24 mouse cellular contexts compared by ENCODE assay signal in the genomic region with DNA sequence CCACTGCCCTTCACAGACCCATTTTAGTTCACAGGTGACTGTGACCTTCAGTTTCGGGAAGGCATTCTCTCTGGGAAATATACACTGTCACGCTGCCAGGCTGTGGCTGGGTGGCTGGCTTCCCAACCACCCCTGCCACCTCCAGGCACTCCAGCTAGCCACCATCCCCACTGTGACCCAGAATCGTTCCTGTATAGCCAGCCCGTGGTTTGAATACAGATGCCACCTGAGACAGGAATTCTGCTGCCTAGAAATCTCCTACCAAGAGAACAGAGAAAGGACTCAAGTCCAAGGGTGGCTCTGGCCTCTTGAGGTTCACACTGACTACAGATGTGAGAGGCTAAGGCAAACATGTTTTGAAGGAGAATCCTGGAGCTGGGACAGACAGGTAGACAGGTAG. TPM values are rescaled to one million over a fixed set of nuclear protein-coding genes. Genes with fewer than 3 reads are reported as not detected.
DNase-seq lines count a peak whose midpoint lies in the region; ATAC-seq and TF ChIP-seq lines count a peak whose summit lies in the region.
"Had no signal": no experiment of that assay in that cellular context is flagged by ENCODE, and none has a peak within 500 bp of the region (broad histone marks: within the 10 kb centered on the region; RNA-seq: fewer than 3 reads in every experiment).

No protein-coding gene starts in this region.

- H3K4me2 ChIP-seq in embryonic facial prominence, embryonic 13.5 days = no peak overlapping the region
- no peak overlapping the region for H3K4me2 ChIP-seq in kidney, embryonic 16.5 days (replicated peaks; ENCODE audit: low read depth, low read length)
- H3K4me2 ChIP-seq in stomach, postnatal 0 days (replicated peaks; ENCODE audit: low read depth) = no peak overlapping the region
- H3K4me2 ChIP-seq: hindbrain, embryonic 14.5 days; liver, embryonic 12.5 days; midbrain, embryonic 13.5 days; neural tube, embryonic 12.5 days had no signal

- no peaks in the 10 kb centered on the region for H3K27me3 ChIP-seq in embryonic facial prominence, embryonic 13.5 days
- H3K27me3 ChIP-seq in embryonic facial prominence, embryonic 10.5 days (replicated peaks; ENCODE audit: low read depth, poor library complexity, severe bottlenecking) = no peaks in the 10 kb centered on the region
- no peaks in the 10 kb centered on the region for H3K27me3 ChIP-seq in kidney, embryonic 16.5 days (ENCODE audit: insufficient read depth, low read length)
- H3K27me3 ChIP-seq in stomach, postnatal 0 days (ENCODE audit: control insufficient read depth, insufficient read depth, low read length) = no peaks in the 10 kb centered on the region
- H3K27me3 ChIP-seq: liver, embryonic 12.5 days; midbrain, embryonic 13.5 days; neural tube, embryonic 12.5 days had no signal

- no peaks in the 10 kb centered on the region for H3K9me3 ChIP-seq in embryonic facial prominence, embryonic 13.5 days
- no peaks in the 10 kb centered on the region for H3K9me3 ChIP-seq in embryonic facial prominence, embryonic 10.5 days
- no peaks in the 10 kb centered on the region for H3K9me3 ChIP-seq in kidney, embryonic 16.5 days (ENCODE audit: low read length)
- H3K9me3 ChIP-seq in stomach, postnatal 0 days (ENCODE audit: control insufficient read depth, low read length) = no peaks in the 10 kb centered on the region
- H3K9me3 ChIP-seq: liver, embryonic 12.5 days; midbrain, embryonic 13.5 days; neural tube, embryonic 12.5 days had no signal

- ATAC-seq in embryonic facial prominence, embryonic 13.5 days (ENCODE audit: insufficient number of reproducible peaks, insufficient read depth, low FRiP score, low TSS enrichment, low read depth) = no peak
- no peak for ATAC-seq in kidney, embryonic 16.5 days (ENCODE audit: low FRiP score, low TSS enrichment)
- no peak for ATAC-seq in stomach, postnatal 0 days (ENCODE audit: low FRiP score, low TSS enrichment)
- ATAC-seq: liver, embryonic 12.5 days; lung, postnatal 0 days; midbrain, embryonic 13.5 days had no signal

- no peak overlapping the region for H3K4me3 ChIP-seq in embryonic facial prominence, embryonic 13.5 days
- H3K4me3 ChIP-seq in embryonic facial prominence, embryonic 10.5 days = no peak overlapping the region
- H3K4me3 ChIP-seq in kidney, embryonic 16.5 days (ENCODE audit: low read length) = no peak overlapping the region
- no peak overlapping the region for H3K4me3 ChIP-seq in left cerebral cortex, adult 2 months
- no peak overlapping the region for H3K4me3 ChIP-seq in stomach, postnatal 0 days (ENCODE audit: low read depth, low read length)
- H3K4me3 ChIP-seq: liver, embryonic 12.5 days; midbrain, embryonic 13.5 days; neural tube, embryonic 12.5 days had no signal

- H3K4me1 ChIP-seq in embryonic facial prominence, embryonic 13.5 days = peaks cover 15% of the 10 kb centered on the region
- peaks cover 34% of the 10 kb centered on the region for H3K4me1 ChIP-seq in embryonic facial prominence, embryonic 10.5 days
- H3K4me1 ChIP-seq in kidney, embryonic 16.5 days (ENCODE audit: insufficient read depth, low read length) = peaks cover 31% of the 10 kb centered on the region
- peaks cover 20% of the 10 kb centered on the region for H3K4me1 ChIP-seq in stomach, postnatal 0 days (replicated peaks; ENCODE audit: control insufficient read depth, insufficient read depth)

- intact Hi-C loops in left cerebral cortex, adult 2 months (cut with DNase I) = no loop called here
- intact Hi-C loops in left cerebral cortex, postnatal 14 days (cut with DNase I) = loop anchor here (10.0 kb wide), 1 partner anchor 236 kb away; no protein-coding TSS in a partner anchor

- H3K36me3 ChIP-seq in embryonic facial prominence, embryonic 13.5 days = peaks cover 52% of the 10 kb centered on the region
- peaks cover 53% of the 10 kb centered on the region for H3K36me3 ChIP-seq in embryonic facial prominence, embryonic 10.5 days (replicated peaks)
- H3K36me3 ChIP-seq in kidney, embryonic 16.5 days (ENCODE audit: insufficient read depth, low read length) = peaks cover 45% of the 10 kb centered on the region
- H3K36me3 ChIP-seq in stomach, postnatal 0 days (ENCODE audit: control insufficient read depth, insufficient read depth, low read length) = 0 out of 2 replicates have a peak, but pooled peaks cover 3% of the 10 kb centered on the region

- no peak for TF ChIP-seq CTCF in left cerebral cortex, adult 2 months (IDR thresholded peaks at IDR 0.05)
- TF ChIP-seq CTCF in stomach, postnatal 0 days (IDR thresholded peaks at IDR 0.05; ENCODE audit: low read depth) = no peak

- WGBS in embryonic facial prominence, embryonic 13.5 days = 78% methylated on average over 4 of the region's 4 CpGs
- WGBS in embryonic facial prominence, embryonic 10.5 days = 85% methylated on average over 4 of the region's 4 CpGs
- WGBS in kidney, embryonic 16.5 days = 92% methylated on average over 4 of the region's 4 CpGs
- 73% methylated on average over 4 of the region's 4 CpGs for whole genome bisulfite sequencing in stomach, postnatal 0 days

- H3K9ac ChIP-seq in embryonic facial prominence, embryonic 13.5 days = no peak overlapping the region
- no peak overlapping the region for H3K9ac ChIP-seq in kidney, embryonic 16.5 days (replicated peaks; ENCODE audit: low read length)
- no peak overlapping the region for H3K9ac ChIP-seq in stomach, postnatal 0 days (ENCODE audit: low read length)
- H3K9ac ChIP-seq: hindbrain, embryonic 14.5 days; liver, embryonic 12.5 days; midbrain, embryonic 13.5 days; neural tube, embryonic 12.5 days had no signal

- peak overlapping the region; percentile 44; the same call in 1 of the 2 replicates for H3K27ac ChIP-seq in embryonic facial prominence, embryonic 13.5 days
- no peak overlapping the region for H3K27ac ChIP-seq in embryonic facial prominence, embryonic 10.5 days (replicated peaks)
- no peak overlapping the region for H3K27ac ChIP-seq in kidney, embryonic 16.5 days (ENCODE audit: low read length)
- H3K27ac ChIP-seq in left cerebral cortex, adult 2 months = peak overlapping the region; percentile 88
- 0 out of 2 replicates have a peak overlapping the region, but pooled peaks have one; percentile 24 for H3K27ac ChIP-seq in stomach, postnatal 0 days (replicated peaks)
- H3K27ac ChIP-seq: hindbrain, embryonic 14.5 days; liver, embryonic 12.5 days; midbrain, embryonic 13.5 days; neural tube, embryonic 12.5 days had no signal

- DNase-seq in embryonic facial prominence, embryonic 10.5 days (ENCODE audit: low spot score) = no peak
- DNase-seq in kidney, adult 11 months = peak; percentile 73
- DNase-seq in left cerebral cortex, adult 2 months (ENCODE audit: extremely low spot score in 1 of 2, low spot score in 2 of 2) = no peak
- DNase-seq in left cerebral cortex, postnatal 14 days (ENCODE audit: low spot score in 2 of 2) = no peak
- DNase-seq in stomach, postnatal 0 days (ENCODE audit: low spot score) = no peak
- no peak for DNase-seq in ovary, postnatal 14 days (ENCODE audit: low spot score)
- DNase-seq: cerebellum, adult 9-11 months; layer of hippocampus, adult 9-11 months; right cerebral cortex, postnatal 14 days; spleen, adult 18-20 months; thymus, postnatal 36 days had no signal

- no peak for TF ChIP-seq EP300 in stomach, postnatal 0 days (optimal IDR thresholded peaks at IDR 0.05)

RNA-seq across cellular contexts. Expression of a gene that starts 5.2 kb away (rescaled TPM):
- 0.39 TPM in 1 of 2 replicates, not detected in the other for polyA plus RNA-seq in embryonic facial prominence, embryonic 13.5 days (2015; fragmentation: Nextera tagmentation; extraction: Ambion mirVana)
- 0.56 TPM in 1 of 2 replicates, not detected in the other for polyA plus RNA-seq in embryonic facial prominence, embryonic 10.5 days (2016; fragmentation: Nextera tagmentation; extraction: Ambion mirVana)
- 0.33 TPM in 1 of 2 replicates, not detected in the other for polyA plus RNA-seq in kidney, embryonic 16.5 days (2015; fragmentation: Nextera tagmentation; extraction: Ambion mirVana)
- total RNA-seq in left cerebral cortex, adult 2 months (2021) = not detected
- total RNA-seq in left cerebral cortex, postnatal 14 days (2021) = not detected
- polyA plus RNA-seq in stomach, postnatal 0 days (2015; fragmentation: Nextera tagmentation; extraction: Ambion mirVana) = 0.13 and 0.22 TPM in 2 replicates
- total RNA-seq: adrenal gland, adult 2 months; gastrocnemius, adult 8-10 months; heart, adult 18-20 months; left cerebral cortex, adult 8-10 months had no signal
- polyA plus RNA-seq: adrenal gland, adult 2 months; hindbrain, embryonic 14.5 days; neural tube, embryonic 12.5 days had no signal

RNA-seq across cellular contexts. Expression of a gene that starts 6.6 kb away (rescaled TPM):
- 54.9 and 61.0 TPM in 2 replicates for polyA plus RNA-seq in embryonic facial prominence, embryonic 13.5 days (2015; fragmentation: Nextera tagmentation; extraction: Ambion mirVana)
- 72.4 and 80.6 TPM in 2 replicates for polyA plus RNA-seq in embryonic facial prominence, embryonic 10.5 days (2016; fragmentation: Nextera tagmentation; extraction: Ambion mirVana)
- polyA plus RNA-seq in kidney, embryonic 16.5 days (2015; fragmentation: Nextera tagmentation; extraction: Ambion mirVana) = 62.4 and 63.7 TPM in 2 replicates
- total RNA-seq in left cerebral cortex, adult 2 months (2021) = 10 to 100 TPM; 60.5 to 61.7 TPM
- 10 to 100 TPM; 63.2 to 64.1 TPM for total RNA-seq in left cerebral cortex, postnatal 14 days (2021)
- 24.6 and 27.2 TPM in 2 replicates for polyA plus RNA-seq in stomach, postnatal 0 days (2015; fragmentation: Nextera tagmentation; extraction: Ambion mirVana)

RNA-seq across cellular contexts. Expression of a gene that starts 14.8 kb away (rescaled TPM):
- polyA plus RNA-seq in embryonic facial prominence, embryonic 13.5 days (2015; fragmentation: Nextera tagmentation; extraction: Ambion mirVana) = 3.4 and 5.2 TPM in 2 replicates
- polyA plus RNA-seq in embryonic facial prominence, embryonic 10.5 days (2016; fragmentation: Nextera tagmentation; extraction: Ambion mirVana) = 3.3 and 3.6 TPM in 2 replicates
- polyA plus RNA-seq in kidney, embryonic 16.5 days (2015; fragmentation: Nextera tagmentation; extraction: Ambion mirVana) = 2.6 and 3.2 TPM in 2 replicates
- 1 to 10 TPM; 3.0 to 3.7 TPM for total RNA-seq in left cerebral cortex, adult 2 months (2021)
- total RNA-seq in left cerebral cortex, postnatal 14 days (2021) = 1 to 10 TPM; 1.9 to 2.0 TPM
- 2.6 and 2.9 TPM in 2 replicates for polyA plus RNA-seq in stomach, postnatal 0 days (2015; fragmentation: Nextera tagmentation; extraction: Ambion mirVana)

RNA-seq across cellular contexts. Expression of a gene that starts 19.1 kb away (rescaled TPM):
- polyA plus RNA-seq in embryonic facial prominence, embryonic 13.5 days (2015; fragmentation: Nextera tagmentation; extraction: Ambion mirVana) = 21.0 and 28.5 TPM in 2 replicates
- 13.0 and 13.1 TPM in 2 replicates for polyA plus RNA-seq in embryonic facial prominence, embryonic 10.5 days (2016; fragmentation: Nextera tagmentation; extraction: Ambion mirVana)
- 41.9 and 47.1 TPM in 2 replicates for polyA plus RNA-seq in kidney, embryonic 16.5 days (2015; fragmentation: Nextera tagmentation; extraction: Ambion mirVana)
- total RNA-seq in left cerebral cortex, adult 2 months (2021) = 100 to 1,000 TPM; 139 to 142 TPM
- 100 to 1,000 TPM; 159 to 161 TPM for total RNA-seq in left cerebral cortex, postnatal 14 days (2021)
- polyA plus RNA-seq in stomach, postnatal 0 days (2015; fragmentation: Nextera tagmentation; extraction: Ambion mirVana) = 18.4 and 22.0 TPM in 2 replicates

RNA-seq across cellular contexts. Expression of a gene that starts 26.6 kb away (rescaled TPM):
- polyA plus RNA-seq in embryonic facial prominence, embryonic 13.5 days (2015; fragmentation: Nextera tagmentation; extraction: Ambion mirVana) = 1.7 and 2.3 TPM in 2 replicates
- polyA plus RNA-seq in embryonic facial prominence, embryonic 10.5 days (2016; fragmentation: Nextera tagmentation; extraction: Ambion mirVana) = 1.2 TPM in 2 replicates
- polyA plus RNA-seq in kidney, embryonic 16.5 days (2015; fragmentation: Nextera tagmentation; extraction: Ambion mirVana) = 0.32 and 0.69 TPM in 2 replicates
- total RNA-seq in left cerebral cortex, adult 2 months (2021) = under 1 TPM; 0.16 to 0.26 TPM
- total RNA-seq in left cerebral cortex, postnatal 14 days (2021) = under 1 TPM; 0.19 to 0.33 TPM
- polyA plus RNA-seq in stomach, postnatal 0 days (2015; fragmentation: Nextera tagmentation; extraction: Ambion mirVana) = 0.18 and 0.34 TPM in 2 replicates
- total RNA-seq: megakaryocyte progenitor cell, adult 5-6 weeks had no signal
- polyA plus RNA-seq: forebrain, embryonic 11.5 days; liver, embryonic 12.5 days; lung, postnatal 0 days had no signal

Comparison
In these comparisons a context has a peak if more than half of its experiments do, and no peak if none do; other contexts are left out.
1. H3K27ac ChIP-seq: peak in embryonic facial prominence, embryonic 13.5 days (single experiment), left cerebral cortex, adult 2 months (single experiment) and stomach, postnatal 0 days (single experiment); none in embryonic facial prominence, embryonic 10.5 days (single experiment) and kidney, embryonic 16.5 days (single experiment).